Mouse (Mus musculus): ENCODE results near the gene Zfp644.

- TF ChIP-seq FLI1 (IDR thresholded peaks at IDR 0.05; ENCODE audit: low read length) = no peak
- TF ChIP-seq GATA1 (IDR thresholded peaks at IDR 0.05; ENCODE audit: borderline replicate concordance, low read length) = no peak
Observed at GRCm38 (mm10) chr5:106643434-106643833, 53.7 kb downstream of the Zfp644 start.
